Mouse (Mus musculus): ENCODE results near the gene Igfbp5. TPM values are rescaled to one million over a fixed set of nuclear protein-coding genes. Genes with fewer than 3 reads are reported as not detected.

Igfbp5 gene
- total RNA-seq, 2 experiments from 2014 or later = 248 to 267 TPM

DNA sequence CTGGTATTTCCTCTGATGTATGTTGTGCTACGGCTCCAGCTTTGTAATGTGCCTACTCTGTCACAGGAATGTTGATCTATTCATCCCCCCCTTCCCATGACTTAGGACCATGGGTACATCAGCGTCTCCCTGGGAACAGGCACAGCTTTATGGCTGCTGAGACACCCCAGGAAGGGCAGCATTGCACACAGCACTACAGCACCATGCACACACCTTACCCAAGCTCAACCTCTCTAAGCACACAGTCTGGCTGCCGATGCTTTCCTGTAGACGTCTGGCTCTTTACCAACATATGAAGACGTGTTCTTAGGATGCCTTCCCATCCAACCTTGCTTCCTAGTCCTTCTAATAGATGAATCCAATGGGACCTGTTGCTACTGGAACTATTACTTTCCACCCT, 8.3 kb downstream of the Igfbp5 start:
- Histone ChIP-seq H3K27ac (peak overlapping the region; percentile 28; the same call in 1 of the 2 replicates), H3K4me3 (no peak overlapping the region)
- DNase-seq = no peak
- intact Hi-C loops (cut with DNase I) = loop anchor here (2.0 kb wide), 2 partner anchors 752 to 960 kb away; no protein-coding TSS in a partner anchor
- no peak for TF ChIP-seq CTCF (IDR thresholded peaks at IDR 0.05)

DNA sequence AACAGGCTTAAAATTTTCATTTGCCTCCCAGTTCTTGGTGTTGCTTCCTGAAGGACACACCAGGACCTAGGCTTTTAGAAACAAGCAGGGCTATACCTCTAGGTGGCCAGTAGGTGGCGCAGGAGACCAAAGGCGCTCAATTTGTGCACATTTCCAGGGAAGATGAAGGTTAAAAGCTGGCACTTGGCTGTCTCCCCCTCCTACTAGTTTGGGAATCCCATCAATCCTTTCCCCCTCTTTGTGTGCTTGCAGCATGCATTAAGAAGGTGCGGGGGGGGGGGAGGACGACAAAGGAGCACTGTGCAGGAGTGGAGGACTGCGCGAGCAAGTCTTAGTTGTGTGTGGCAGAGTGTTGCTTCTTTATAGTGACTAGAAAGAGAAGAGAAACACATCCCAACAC, 8.8 kb downstream of the Igfbp5 start:
- intact Hi-C loops (cut with DNase I) = loop anchor here (2.0 kb wide), 2 partner anchors 753 to 961 kb away; no protein-coding TSS in a partner anchor
- Histone ChIP-seq H3K27ac (no peak overlapping the region), H3K4me3 (no peak overlapping the region)
- peak; percentile 96 for TF ChIP-seq CTCF (IDR thresholded peaks at IDR 0.05)
- DNase-seq = peak; percentile 76

DNA sequence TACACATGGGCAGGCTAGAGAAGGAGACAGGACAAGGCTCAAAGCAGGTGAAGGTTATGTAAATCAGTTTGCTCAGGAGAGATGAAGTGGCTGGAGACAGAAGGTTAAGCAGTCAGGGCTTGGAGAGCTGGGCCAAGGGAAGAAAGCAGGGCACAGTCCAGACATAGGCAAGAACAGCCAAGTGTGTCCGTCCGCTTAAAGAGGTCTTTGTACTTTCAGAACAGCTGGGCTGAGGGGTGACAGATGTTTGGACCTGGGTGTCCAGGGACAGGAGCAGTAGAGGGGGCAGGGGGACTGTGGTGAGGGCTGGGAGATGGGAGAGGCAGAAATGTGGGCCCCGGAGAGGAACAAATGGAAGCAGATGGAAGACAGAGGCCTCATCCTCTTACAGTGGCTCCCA, 10.4 kb downstream of the Igfbp5 start:
- DNase-seq = no peak
- intact Hi-C loops (cut with DNase I) = no loop called here
- H3K27ac ChIP-seq = peak overlapping the region; percentile 20
- no peak for TF ChIP-seq CTCF (IDR thresholded peaks at IDR 0.05)
- H3K4me3 ChIP-seq = no peak overlapping the region

DNA sequence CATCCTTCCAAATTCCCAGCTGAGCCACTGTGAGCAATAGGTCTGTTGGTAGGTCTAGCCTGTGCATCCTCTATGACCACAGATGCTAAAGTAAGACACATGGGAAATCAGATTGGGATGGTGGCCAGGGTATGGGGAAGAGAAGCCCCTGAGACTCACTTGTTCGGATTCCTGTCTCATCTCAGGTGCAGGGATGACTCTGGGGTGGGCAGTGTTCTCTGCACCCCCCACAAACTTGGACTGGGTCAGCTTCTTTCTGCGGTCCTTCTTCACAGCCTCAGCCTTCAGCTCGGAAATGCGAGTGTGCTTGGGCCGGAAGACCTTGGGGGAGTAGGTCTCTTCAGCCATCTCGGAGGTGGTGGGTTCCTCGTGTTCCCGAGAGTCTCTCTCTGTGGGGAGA, 11.0 kb downstream of the Igfbp5 start:
- H3K27ac ChIP-seq = no peak overlapping the region
- intact Hi-C loops (cut with DNase I) = no loop called here
- DNase-seq = no peak
- TF ChIP-seq CTCF (IDR thresholded peaks at IDR 0.05) = no peak
- H3K4me3 ChIP-seq = no peak overlapping the region

DNA sequence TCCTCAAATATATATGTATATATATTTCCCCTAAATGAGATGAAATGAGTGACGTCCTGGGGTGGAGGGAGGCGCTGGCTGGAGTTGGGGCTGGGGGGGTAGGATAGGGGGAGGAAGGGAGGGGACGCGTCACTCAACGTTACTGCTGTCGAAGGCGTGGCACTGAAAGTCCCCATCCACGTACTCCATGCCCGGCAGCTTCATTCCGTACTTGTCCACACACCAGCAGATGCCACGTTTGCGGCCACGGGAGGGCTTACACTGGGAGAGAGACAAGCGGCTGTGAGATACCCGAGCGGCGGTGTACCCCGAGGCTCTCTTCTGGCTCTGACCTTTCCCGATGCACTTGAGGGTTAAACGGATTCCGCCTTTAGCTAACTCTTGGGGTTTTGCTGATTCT, 12.4 kb downstream of the Igfbp5 start:
- intact Hi-C loops (cut with DNase I) = no loop called here
- no peak for TF ChIP-seq CTCF (IDR thresholded peaks at IDR 0.05)
- H3K27ac ChIP-seq = no peak overlapping the region
- no peak overlapping the region for H3K4me3 ChIP-seq
- no peak for DNase-seq

DNA sequence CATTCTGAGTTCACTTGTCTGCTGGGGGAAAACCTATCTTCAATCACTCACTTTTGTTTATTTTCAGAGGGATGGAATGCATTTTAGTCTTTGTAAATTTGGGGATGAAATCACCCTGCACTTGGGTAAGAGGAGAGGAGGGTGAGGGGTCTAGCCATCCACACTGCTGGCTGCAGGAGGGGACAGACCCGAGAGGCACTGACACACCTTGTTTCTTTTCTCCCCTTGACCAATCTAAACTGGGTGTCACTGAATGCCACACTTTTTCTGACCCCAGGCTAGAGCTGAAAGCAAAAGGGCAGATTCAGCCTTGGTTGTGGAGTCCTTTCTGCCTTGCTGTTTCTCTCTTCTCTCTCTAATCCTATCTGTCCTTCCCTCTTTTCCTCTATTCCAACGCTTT, 13.0 kb downstream of the Igfbp5 start:
- intact Hi-C loops (cut with DNase I) = no loop called here
- no peak for DNase-seq
- H3K4me3 ChIP-seq = no peak overlapping the region
- no peak overlapping the region for H3K27ac ChIP-seq
- TF ChIP-seq CTCF (IDR thresholded peaks at IDR 0.05) = no peak

DNA sequence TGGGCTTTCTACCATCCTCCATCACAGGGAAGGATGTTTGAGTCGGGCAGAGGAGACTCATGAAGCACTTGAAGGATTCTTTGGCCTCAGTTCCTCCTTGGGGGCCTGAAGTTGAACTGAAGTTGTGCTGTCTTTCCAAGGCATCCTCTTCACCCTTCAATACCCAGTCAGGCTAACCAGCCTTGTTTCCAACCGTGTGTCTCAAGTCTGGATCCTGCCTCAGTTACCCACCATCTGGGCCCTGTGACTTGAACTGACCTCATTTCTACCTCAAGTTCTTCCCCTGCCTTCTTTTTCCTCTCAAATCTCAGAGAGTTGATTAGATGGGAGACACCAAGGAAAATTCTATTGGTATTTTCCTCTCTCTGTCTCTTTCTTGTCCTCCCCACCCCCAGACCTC, 14.2 kb downstream of the Igfbp5 start:
- intact Hi-C loops (cut with DNase I) = no loop called here

DNA sequence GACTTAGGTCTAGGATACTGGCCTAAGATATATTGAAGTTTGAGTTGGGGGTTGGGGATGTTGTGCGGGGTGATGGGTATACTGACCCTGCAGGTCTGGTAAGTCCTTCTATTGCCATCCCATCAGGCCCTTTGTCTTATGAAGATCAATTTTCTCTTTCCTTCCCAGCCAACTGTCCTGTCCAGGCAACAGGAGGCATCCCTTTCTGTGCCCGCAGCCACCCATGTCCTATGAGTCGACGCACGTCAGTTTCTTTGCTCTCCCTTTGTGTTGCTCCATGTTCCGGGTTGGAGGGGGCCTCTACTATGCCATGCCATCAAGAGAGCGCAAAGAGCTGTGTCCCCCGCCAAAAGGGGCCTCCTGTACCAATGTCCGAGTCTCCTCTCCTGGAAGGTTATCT, 14.7 kb downstream of the Igfbp5 start:
- TF ChIP-seq CTCF (IDR thresholded peaks at IDR 0.05) = no peak
- intact Hi-C loops (cut with DNase I) = loop anchor here (10.0 kb wide), 1 partner anchor 545 kb away; no protein-coding TSS in a partner anchor
- H3K4me3 ChIP-seq = no peak overlapping the region
- no peak overlapping the region for H3K27ac ChIP-seq
- no peak for DNase-seq

More for the DNA sequence above, 14.2 kb downstream of the Igfbp5 start:
- no peak for TF ChIP-seq CTCF (IDR thresholded peaks at IDR 0.05)
- Histone ChIP-seq H3K4me3 (no peak overlapping the region), H3K27ac (no peak overlapping the region)
- DNase-seq = no peak

DNA sequence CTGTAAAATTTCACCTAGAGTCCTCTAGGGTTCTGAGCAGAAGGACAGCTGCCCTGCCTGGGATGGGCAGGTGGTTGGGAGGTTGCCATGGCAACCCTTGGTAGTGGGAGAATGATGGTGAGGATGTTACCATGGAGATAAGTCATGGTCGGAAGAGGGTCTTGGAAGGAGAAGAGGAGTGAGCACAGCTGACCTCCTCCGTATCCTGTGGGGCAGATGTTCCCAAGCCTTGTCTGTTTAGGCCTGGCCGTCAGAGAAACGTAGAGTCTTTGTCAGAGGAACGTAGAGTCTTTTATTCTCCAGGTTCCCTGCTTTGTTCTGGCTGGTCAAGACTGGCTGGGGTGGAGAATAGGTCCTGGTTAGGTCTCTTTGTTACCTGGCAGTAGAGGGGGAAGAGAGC, 15.8 kb downstream of the Igfbp5 start:
- Histone ChIP-seq H3K4me3 (no peak overlapping the region), H3K27ac (no peak overlapping the region)
- no peak for DNase-seq
- intact Hi-C loops (cut with DNase I) = loop anchor here (10.0 kb wide), 1 partner anchor 544 kb away; no protein-coding TSS in a partner anchor
- no peak for TF ChIP-seq CTCF (IDR thresholded peaks at IDR 0.05)

DNA sequence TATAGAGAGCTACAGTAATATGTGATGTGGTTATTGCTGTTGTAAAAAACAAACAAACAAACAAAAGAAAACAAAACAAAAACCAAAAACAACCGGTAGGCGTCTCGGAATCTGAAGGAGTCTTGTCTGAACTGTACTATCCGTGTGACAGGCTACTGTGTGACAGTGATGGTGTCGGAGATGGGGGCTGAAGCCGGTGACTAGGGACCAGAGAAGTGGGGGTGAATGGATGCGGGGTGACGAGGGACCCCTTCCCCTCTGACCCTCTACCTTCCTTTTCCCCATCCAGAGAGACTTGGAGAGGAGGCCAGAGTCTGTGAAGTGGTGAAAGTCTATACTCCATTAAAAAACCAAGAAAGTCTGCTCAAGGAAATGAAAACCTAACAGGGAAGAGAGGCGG, 16.4 kb downstream of the Igfbp5 start:
- no peak for DNase-seq
- no peak overlapping the region for H3K4me3 ChIP-seq
- no peak overlapping the region for H3K27ac ChIP-seq
- TF ChIP-seq CTCF (IDR thresholded peaks at IDR 0.05) = no peak
- intact Hi-C loops (cut with DNase I) = loop anchor here (10.0 kb wide), 1 partner anchor 543 kb away; no protein-coding TSS in a partner anchor

DNA sequence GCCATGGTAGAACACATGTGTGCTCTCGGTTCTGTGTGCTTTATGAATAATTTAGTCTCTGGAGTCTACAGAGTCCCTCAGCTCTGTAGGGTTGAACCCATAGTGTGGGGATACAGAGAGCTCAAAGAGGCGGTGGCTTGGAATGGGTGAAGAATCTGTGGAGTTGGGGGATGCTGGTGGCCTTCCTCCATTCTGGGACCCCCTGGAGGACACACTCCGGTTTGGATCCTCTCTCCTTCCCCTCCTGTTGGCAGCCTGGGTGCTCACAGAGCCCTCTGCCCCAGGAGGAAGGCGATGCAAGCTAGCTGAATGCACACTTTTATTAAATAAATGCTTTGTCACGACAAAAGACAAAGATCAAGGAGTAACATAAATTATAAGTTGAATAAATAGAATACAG, 17.1 kb downstream of the Igfbp5 start:
- Histone ChIP-seq H3K4me3 (no peak overlapping the region), H3K27ac (no peak overlapping the region)
- intact Hi-C loops (cut with DNase I) = loop anchor here (10.0 kb wide), 1 partner anchor 543 kb away; no protein-coding TSS in a partner anchor
- no peak for DNase-seq
- TF ChIP-seq CTCF (IDR thresholded peaks at IDR 0.05) = no peak

DNA sequence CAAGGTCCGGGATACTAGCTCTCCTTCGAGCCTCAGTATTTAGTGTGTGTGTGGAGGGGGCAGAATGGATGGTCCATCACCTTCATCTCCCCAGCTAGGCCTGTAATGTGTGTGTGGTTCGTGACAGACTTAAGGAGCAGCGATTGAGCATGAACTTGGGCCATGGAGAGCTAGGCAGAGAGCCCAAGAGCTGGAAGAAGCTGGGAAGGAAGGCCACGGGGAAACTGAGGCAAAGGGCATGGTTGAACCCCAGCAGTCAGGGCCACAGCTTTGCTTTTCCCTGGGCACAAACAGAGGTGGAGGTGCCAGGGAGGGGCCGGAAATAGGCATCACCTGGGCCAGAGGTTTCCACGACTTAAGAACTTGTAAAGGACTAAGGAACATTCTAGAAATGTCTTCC, 17.5 kb downstream of the Igfbp5 start:
- TF ChIP-seq CTCF (IDR thresholded peaks at IDR 0.05) = no peak
- Histone ChIP-seq H3K27ac (no peak overlapping the region), H3K4me3 (no peak overlapping the region)
- intact Hi-C loops (cut with DNase I) = loop anchor here (10.0 kb wide), 1 partner anchor 542 kb away; no protein-coding TSS in a partner anchor
- DNase-seq = no peak

DNA sequence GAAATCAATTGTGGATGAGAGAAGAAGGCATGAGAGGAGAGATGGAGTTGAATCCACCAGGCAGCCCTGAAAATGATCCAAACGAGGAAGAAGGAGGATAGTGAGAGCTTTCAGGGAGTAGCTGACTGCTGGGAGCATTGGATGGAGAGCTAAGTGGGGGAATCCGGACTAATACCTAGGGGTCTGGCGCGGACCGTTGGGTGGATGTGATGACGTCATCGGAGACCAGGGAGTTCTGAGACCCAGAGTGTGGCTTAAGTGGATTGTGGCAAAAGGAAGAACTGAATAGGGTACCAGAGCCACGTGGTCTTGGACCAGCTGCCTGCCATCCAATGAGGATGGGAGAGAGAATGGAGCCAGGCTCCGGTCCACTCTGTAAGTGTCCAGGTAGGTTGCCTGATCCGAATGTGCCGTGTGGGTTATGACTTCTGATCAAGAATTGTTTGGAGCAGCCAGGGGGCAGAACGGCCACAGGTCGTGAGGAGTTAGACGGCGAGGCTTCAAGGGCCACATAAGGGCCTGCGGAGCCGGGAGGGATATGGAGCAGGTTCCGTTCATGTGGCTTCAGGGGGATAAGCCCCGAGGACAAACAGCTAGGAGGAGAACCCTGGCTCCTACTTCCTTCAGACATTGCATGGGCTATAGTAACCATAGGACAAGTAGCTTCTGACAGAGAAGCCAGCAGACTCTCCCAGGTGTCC, 18.3 kb downstream of the Igfbp5 start:
- Histone ChIP-seq H3K27ac (peak overlapping the region; percentile 12; the same call in 1 of the 2 replicates), H3K4me3 (no peak overlapping the region)
- intact Hi-C loops (cut with DNase I) = loop anchor here (10.0 kb wide), 1 partner anchor 542 kb away; no protein-coding TSS in a partner anchor
- TF ChIP-seq CTCF (IDR thresholded peaks at IDR 0.05) = no peak
- no peak for DNase-seq

DNA sequence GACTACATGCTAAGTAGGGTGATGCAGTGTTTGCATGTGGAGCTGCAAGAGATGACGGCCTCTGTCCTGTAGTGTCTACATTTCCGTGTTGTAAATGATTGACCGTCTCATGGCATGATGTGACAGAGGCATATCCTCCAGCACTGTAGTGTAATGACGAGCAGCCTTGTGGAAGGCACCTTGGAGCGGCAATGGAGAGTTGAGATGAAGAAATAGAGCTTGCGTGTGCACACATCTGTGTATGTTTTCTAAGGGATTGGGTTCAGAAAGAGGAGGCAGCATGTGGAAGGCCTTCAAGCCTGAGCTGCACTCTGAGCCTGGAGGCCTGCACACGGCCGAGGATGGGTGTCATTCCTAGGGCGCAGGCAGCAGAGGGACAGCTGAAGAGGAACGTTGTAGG, 19.0 kb downstream of the Igfbp5 start:
- DNase-seq = no peak
- intact Hi-C loops (cut with DNase I) = loop anchor here (10.0 kb wide), 1 partner anchor 541 kb away; no protein-coding TSS in a partner anchor
- H3K4me3 ChIP-seq = no peak overlapping the region
- H3K27ac ChIP-seq = no peak overlapping the region
- TF ChIP-seq CTCF (IDR thresholded peaks at IDR 0.05) = no peak

All from gastrocnemius, adult 2 months (tissue).